Mouse (Mus musculus) megakaryocyte-erythroid progenitor cell, adult 5 weeks (primary cell): ENCODE results near the gene Acsm3. TPM values are rescaled to one million over a fixed set of nuclear protein-coding genes. Genes with fewer than 3 reads are reported as not detected.

Experiments used
- polyA plus RNA-seq: library from polyadenylated mRNA; stranded (reverse); fragments of >175 nt; gene quantifications from 2 replicates; pipeline ENCODE4 v1.2.3, GENCODE M21; 2012

Acsm3 gene
- not detected in 2 replicates for polyA plus RNA-seq

GRCm38 (mm10) chr7:119760527-119760951 lies at the start of gene Acsm3:
TSS of gene Acsm3 (plus strand) at chr7:119760923.

DNA sequence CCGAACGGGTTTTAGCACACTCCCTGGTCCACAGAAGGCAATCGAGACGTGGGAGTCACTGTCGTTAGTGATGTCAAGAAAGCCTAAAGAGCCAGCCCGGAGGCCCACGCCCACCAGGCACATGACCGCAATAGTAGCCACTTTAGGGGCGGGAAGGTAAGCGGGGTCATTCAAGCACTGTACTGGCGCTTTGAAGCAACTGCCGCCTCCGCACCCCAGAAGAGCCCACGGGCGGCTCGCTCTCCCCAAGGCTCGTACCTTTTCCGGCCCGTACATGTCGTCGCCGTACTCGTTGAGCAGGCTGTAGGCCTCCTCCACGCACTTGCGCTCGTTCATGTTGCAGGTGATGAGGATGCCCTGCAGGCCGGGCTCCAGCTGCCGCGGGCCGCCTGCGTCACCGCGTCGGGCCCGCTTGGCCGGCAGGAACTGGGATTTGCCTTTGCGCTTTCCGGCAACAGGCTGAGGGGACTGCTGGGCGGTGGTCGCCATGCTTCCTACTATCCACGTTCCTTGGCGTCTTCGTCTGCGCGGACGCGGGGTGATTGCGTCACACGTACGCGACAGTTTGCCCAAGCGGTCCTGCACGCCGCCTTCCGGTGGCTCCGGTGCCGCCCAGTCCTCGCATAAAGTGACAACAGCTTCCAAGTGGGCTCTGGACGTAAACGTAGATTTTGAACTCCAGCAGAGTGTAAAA lies 40.3 kb upstream of the Acsm3 start, which contains the start of gene Thumpd1:
Gene Thumpd1 (minus strand): TSS at position 546 of the 694 bp plus-strand sequence.

GRCm38 (mm10) chr7:119793586-119794250 lies 33.0 kb downstream of the Acsm3 start, which contains the start of the genes Rexo5 and Eri2:
TSS of gene Rexo5 (plus strand) at chr7:119794006.
TSS of gene Eri2 (minus strand) at chr7:119794058.

Other genes with a start within 250 kb of the Acsm3 start
- not detected in 2 replicates for gene Acsm5, start 241.5 kb upstream of the Acsm3 start, polyA plus RNA-seq
- not detected in 2 replicates for gene Pdilt, start 237.4 kb upstream of the Acsm3 start, polyA plus RNA-seq
- not detected in 2 replicates for gene Acsm2, start 206.6 kb upstream of the Acsm3 start, polyA plus RNA-seq
- not detected in 2 replicates for gene Acsm1, start 153.9 kb upstream of the Acsm3 start, polyA plus RNA-seq
- not detected in 2 replicates for gene Acsm4, start 70.9 kb upstream of the Acsm3 start, polyA plus RNA-seq
- gene Thumpd1, start 40.1 kb upstream of the Acsm3 start, polyA plus RNA-seq, result 35.4 and 46.0 TPM in 2 replicates
- 3.6 and 3.9 TPM in 2 replicates for gene Rexo5, start 33.1 kb downstream of the Acsm3 start, polyA plus RNA-seq
- gene Eri2, start 33.1 kb downstream of the Acsm3 start, polyA plus RNA-seq, result 0.40 and 0.69 TPM in 2 replicates
- 1.9 and 2.0 TPM in 2 replicates for gene Lyrm1, start 134.9 kb downstream of the Acsm3 start, polyA plus RNA-seq
- gene Dcun1d3, start 135.4 kb downstream of the Acsm3 start, polyA plus RNA-seq, result 2.6 and 5.4 TPM in 2 replicates